Mouse (Mus musculus): ENCODE data around the gene Synpo2l.

GRCm38 (mm10) chr14:20695761-20696520 lies 27.8 kb upstream of the Synpo2l start:
- TF ChIP-seq CTCF (IDR thresholded peaks at IDR 0.05; ENCODE audit: control insufficient read depth, insufficient read depth, insufficient replicate concordance, low read depth, low read length) (no peak), POLR2A (IDR thresholded peaks at IDR 0.05; ENCODE audit: control insufficient read depth, low read depth, low read length) (no peak)

Measured in testis, adult 2 months (tissue).